Mouse (Mus musculus): ENCODE measurements around the gene Scaf4. TPM values are rescaled to one million over a fixed set of nuclear protein-coding genes. Genes with fewer than 3 reads are reported as not detected.

The Scaf4 gene
- total RNA-seq, 1 experiment: 36.0 TPM

DNA sequence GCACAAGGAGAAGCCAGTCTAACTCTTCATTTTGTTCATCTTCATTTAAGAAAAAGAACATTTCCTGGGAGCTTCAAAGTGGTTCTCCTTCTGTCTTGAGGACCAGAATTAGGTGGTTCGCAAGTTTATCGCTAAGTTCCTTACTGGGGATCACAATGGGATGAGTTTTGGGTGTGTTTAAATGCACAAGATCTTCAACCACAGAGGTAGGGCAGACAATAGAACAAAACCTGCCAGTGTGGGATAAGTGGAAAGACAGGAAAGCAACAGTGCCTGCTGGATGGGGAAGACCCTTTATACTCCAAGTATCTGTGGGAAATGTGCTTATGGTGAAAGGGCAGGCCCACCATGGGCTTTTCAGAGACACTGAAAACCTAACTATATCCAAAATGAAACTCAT, 79.4 kb downstream of the Scaf4 start:
- Histone ChIP-seq H3K9ac (ENCODE audit: insufficient read depth, low read depth, low read length, poor library complexity, severe bottlenecking) (no peak overlapping the region), H3K36me3 (ENCODE audit: control insufficient read depth, insufficient read depth, low read length, poor library complexity, severe bottlenecking) (no peaks in the 10 kb centered on the region), H3K4me3 (ENCODE audit: insufficient read depth in 1 of 2, low read depth in 1 of 2, low read length in 2 of 2, poor library complexity in 1 of 2, severe bottlenecking in 1 of 2) (no peak overlapping the region), H3K9me3 (ENCODE audit: control insufficient read depth, insufficient read depth, low read depth, low read length) (no peaks in the 10 kb centered on the region), H3K4me1 (ENCODE audit: control insufficient read depth in 2 of 2, insufficient read depth in 2 of 2, low read length in 2 of 2, poor library complexity in 1 of 2) (peaks cover 2% of the 10 kb centered on the region in 2 experiments; a peak in 2 of 4 replicates), H3K27ac (ENCODE audit: insufficient read depth, low read depth, low read length, poor library complexity, severe bottlenecking) (no peak overlapping the region)
- TF ChIP-seq CHD2 (IDR thresholded peaks at IDR 0.05; ENCODE audit: low read depth, low read length) (no peak), ZC3H11A (IDR thresholded peaks at IDR 0.05; ENCODE audit: borderline replicate concordance, low read depth, low read length) (no peak), ZNF384 (IDR thresholded peaks at IDR 0.05; ENCODE audit: low read depth, low read length) (no peak)
- DNase-seq (ENCODE audit: low read depth, low spot score): no peak
- in situ Hi-C loops (cut with MboI; ENCODE audit: low sequenced_read_pairs in 2 of 2, unreplicated experiment in 2 of 2): no loop called here

DNA sequence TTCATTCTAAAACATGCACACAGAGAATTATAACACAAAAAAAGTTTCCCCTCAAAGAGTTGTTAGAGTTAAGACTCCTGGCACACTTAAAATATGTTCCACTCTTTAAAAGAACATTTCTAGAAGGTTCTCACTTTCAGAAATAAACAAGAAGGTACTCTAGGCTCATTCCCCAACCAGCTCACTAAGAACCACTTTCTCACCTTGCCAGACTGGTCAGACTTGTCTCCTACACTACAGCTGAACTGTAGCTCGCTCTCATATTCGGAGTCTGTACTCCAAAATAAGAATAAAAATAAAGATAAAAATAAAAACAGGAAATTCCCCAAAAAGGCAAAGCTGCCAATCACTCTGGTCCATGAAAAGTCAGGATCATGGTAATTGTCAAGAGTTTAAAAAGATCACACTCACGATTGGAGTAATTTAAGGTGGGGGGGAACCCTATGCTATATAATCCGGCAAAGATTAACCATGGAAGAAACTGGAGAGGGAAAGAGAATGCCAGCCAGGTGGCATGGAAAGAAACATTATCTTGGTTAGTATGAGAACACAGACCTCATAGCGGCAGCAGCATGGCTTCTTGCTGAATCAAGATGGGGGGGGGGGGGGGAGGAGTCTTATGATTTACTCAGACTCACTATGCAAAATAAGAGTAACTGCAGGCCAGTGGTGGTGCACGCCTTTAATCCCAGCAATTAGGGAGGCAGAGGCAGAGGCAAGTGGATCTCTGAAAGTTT, 80.9 kb downstream of the Scaf4 start:
- in situ Hi-C loops (cut with MboI; ENCODE audit: low sequenced_read_pairs in 2 of 2, unreplicated experiment in 2 of 2): no loop called here
- DNase-seq (ENCODE audit: low read depth, low spot score): no peak

GRCm38 (mm10) chr16:90202140-90202539, 82.2 kb downstream of the Scaf4 start:
- no peaks in the 10 kb centered on the region for H3K36me3 ChIP-seq (ENCODE audit: control insufficient read depth, insufficient read depth, low read length, poor library complexity, severe bottlenecking)
- H3K9me3 ChIP-seq (ENCODE audit: control insufficient read depth, insufficient read depth, low read depth, low read length): no peaks in the 10 kb centered on the region
- H3K4me3 ChIP-seq (ENCODE audit: insufficient read depth in 1 of 2, low read depth in 1 of 2, low read length in 2 of 2, poor library complexity in 1 of 2, severe bottlenecking in 1 of 2): no peak overlapping the region
- peaks cover 2 to 7% of the 10 kb centered on the region in 2 experiments; a peak in 3 of 4 replicates for H3K4me1 ChIP-seq (ENCODE audit: control insufficient read depth in 2 of 2, insufficient read depth in 2 of 2, low read length in 2 of 2, poor library complexity in 1 of 2)
- TF ChIP-seq HCFC1 (IDR thresholded peaks at IDR 0.05; ENCODE audit: borderline replicate concordance, insufficient read depth, low read length) (no peak), MAFK (IDR thresholded peaks at IDR 0.05; ENCODE audit: insufficient read depth, low read depth, low read length) (no peak), CHD2 (IDR thresholded peaks at IDR 0.05; ENCODE audit: low read depth, low read length) (no peak), ZC3H11A (IDR thresholded peaks at IDR 0.05; ENCODE audit: borderline replicate concordance, low read depth, low read length) (no peak), ZNF384 (IDR thresholded peaks at IDR 0.05; ENCODE audit: low read depth, low read length) (no peak)
- in situ Hi-C loops (cut with MboI; ENCODE audit: low sequenced_read_pairs in 2 of 2, unreplicated experiment in 2 of 2): no loop called here
- H3K9ac ChIP-seq (ENCODE audit: insufficient read depth, low read depth, low read length, poor library complexity, severe bottlenecking): no peak overlapping the region
- no peak overlapping the region for H3K27ac ChIP-seq (ENCODE audit: insufficient read depth, low read depth, low read length, poor library complexity, severe bottlenecking)
- no peak for DNase-seq (ENCODE audit: low read depth, low spot score)

More for the DNA sequence above, 80.9 kb downstream of the Scaf4 start:
- peaks cover 2% of the 10 kb centered on the region in 2 experiments; a peak in 2 of 4 replicates for H3K4me1 ChIP-seq (ENCODE audit: control insufficient read depth in 2 of 2, insufficient read depth in 2 of 2, low read length in 2 of 2, poor library complexity in 1 of 2)
- no peaks in the 10 kb centered on the region for H3K36me3 ChIP-seq (ENCODE audit: control insufficient read depth, insufficient read depth, low read length, poor library complexity, severe bottlenecking)
- H3K9ac ChIP-seq (ENCODE audit: insufficient read depth, low read depth, low read length, poor library complexity, severe bottlenecking): no peak overlapping the region
- no peaks in the 10 kb centered on the region for H3K9me3 ChIP-seq (ENCODE audit: control insufficient read depth, insufficient read depth, low read depth, low read length)
- H3K27ac ChIP-seq (ENCODE audit: insufficient read depth, low read depth, low read length, poor library complexity, severe bottlenecking): no peak overlapping the region
- H3K4me3 ChIP-seq (ENCODE audit: insufficient read depth in 1 of 2, low read depth in 1 of 2, low read length in 2 of 2, poor library complexity in 1 of 2, severe bottlenecking in 1 of 2): no peak overlapping the region
- no peak for TF ChIP-seq ZC3H11A (IDR thresholded peaks at IDR 0.05; ENCODE audit: borderline replicate concordance, low read depth, low read length)
- TF ChIP-seq ZNF384 (IDR thresholded peaks at IDR 0.05; ENCODE audit: low read depth, low read length): no peak

GRCm38 (mm10) chr16:90199174-90199573, 85.1 kb downstream of the Scaf4 start:
- in situ Hi-C loops (cut with MboI; ENCODE audit: low sequenced_read_pairs in 2 of 2, unreplicated experiment in 2 of 2): no loop called here
- Histone ChIP-seq H3K27ac (ENCODE audit: insufficient read depth, low read depth, low read length, poor library complexity, severe bottlenecking) (no peak overlapping the region), H3K4me1 (ENCODE audit: control insufficient read depth in 2 of 2, insufficient read depth in 2 of 2, low read length in 2 of 2, poor library complexity in 1 of 2) (peaks cover 4 to 9% of the 10 kb centered on the region in 2 experiments; a peak in 3 of 4 replicates), H3K9me3 (ENCODE audit: control insufficient read depth, insufficient read depth, low read depth, low read length) (no peaks in the 10 kb centered on the region), H3K4me3 (ENCODE audit: insufficient read depth in 1 of 2, low read depth in 1 of 2, low read length in 2 of 2, poor library complexity in 1 of 2, severe bottlenecking in 1 of 2) (no peak overlapping the region), H3K9ac (ENCODE audit: insufficient read depth, low read depth, low read length, poor library complexity, severe bottlenecking) (no peak overlapping the region), H3K36me3 (ENCODE audit: control insufficient read depth, insufficient read depth, low read length, poor library complexity, severe bottlenecking) (no peaks in the 10 kb centered on the region)
- TF ChIP-seq MAFK (IDR thresholded peaks at IDR 0.05; ENCODE audit: insufficient read depth, low read depth, low read length) (no peak), CHD2 (IDR thresholded peaks at IDR 0.05; ENCODE audit: low read depth, low read length) (no peak), HCFC1 (IDR thresholded peaks at IDR 0.05; ENCODE audit: borderline replicate concordance, insufficient read depth, low read length) (no peak), ZC3H11A (IDR thresholded peaks at IDR 0.05; ENCODE audit: borderline replicate concordance, low read depth, low read length) (no peak), ZNF384 (IDR thresholded peaks at IDR 0.05; ENCODE audit: low read depth, low read length) (no peak)
- no peak for DNase-seq (ENCODE audit: low read depth, low spot score)

DNA sequence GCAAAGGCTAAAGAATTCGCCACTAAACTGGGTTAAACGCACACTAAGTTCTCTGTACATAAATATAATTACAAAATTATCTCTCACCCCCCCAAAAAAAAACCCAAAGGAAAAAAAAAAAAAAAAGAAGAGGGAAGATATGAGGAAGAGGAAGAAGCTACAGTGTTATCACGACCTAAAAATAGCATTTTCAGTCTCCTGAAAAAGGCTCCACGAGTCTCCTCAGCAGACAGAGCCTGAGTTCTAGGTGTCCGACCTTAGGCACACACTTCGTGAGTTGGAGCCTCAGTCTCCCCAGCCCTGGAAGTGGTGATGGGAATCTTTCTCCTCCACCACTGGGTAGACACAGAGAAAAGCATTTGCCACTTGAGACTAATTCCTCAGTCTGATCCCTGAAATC, 85.7 kb downstream of the Scaf4 start:
- Histone ChIP-seq H3K9me3 (ENCODE audit: control insufficient read depth, insufficient read depth, low read depth, low read length) (no peaks in the 10 kb centered on the region), H3K36me3 (ENCODE audit: control insufficient read depth, insufficient read depth, low read length, poor library complexity, severe bottlenecking) (no peaks in the 10 kb centered on the region), H3K4me3 (ENCODE audit: insufficient read depth in 1 of 2, low read depth in 1 of 2, low read length in 2 of 2, poor library complexity in 1 of 2, severe bottlenecking in 1 of 2) (no peak overlapping the region), H3K27ac (ENCODE audit: insufficient read depth, low read depth, low read length, poor library complexity, severe bottlenecking) (no peak overlapping the region), H3K4me1 (ENCODE audit: control insufficient read depth in 2 of 2, insufficient read depth in 2 of 2, low read length in 2 of 2, poor library complexity in 1 of 2) (peaks cover 4 to 9% of the 10 kb centered on the region in 2 experiments; a peak in 3 of 4 replicates), H3K9ac (ENCODE audit: insufficient read depth, low read depth, low read length, poor library complexity, severe bottlenecking) (no peak overlapping the region)
- DNase-seq (ENCODE audit: low read depth, low spot score): no peak
- no peak for TF ChIP-seq HCFC1 (IDR thresholded peaks at IDR 0.05; ENCODE audit: borderline replicate concordance, insufficient read depth, low read length)
- no peak for TF ChIP-seq ZNF384 (IDR thresholded peaks at IDR 0.05; ENCODE audit: low read depth, low read length)
- no peak for TF ChIP-seq MAFK (IDR thresholded peaks at IDR 0.05; ENCODE audit: insufficient read depth, low read depth, low read length)
- no peak for TF ChIP-seq CHD2 (IDR thresholded peaks at IDR 0.05; ENCODE audit: low read depth, low read length)
- TF ChIP-seq ZC3H11A (IDR thresholded peaks at IDR 0.05; ENCODE audit: borderline replicate concordance, low read depth, low read length): no peak
- in situ Hi-C loops (cut with MboI; ENCODE audit: low sequenced_read_pairs in 2 of 2, unreplicated experiment in 2 of 2): no loop called here

Measured in ES-E14 (cell line).